Mouse (Mus musculus): ENCODE measurements around the gene Slc41a1.
A peak's percentile ranks its signal among the peaks of the same experiment; 100 is the strongest.

The Slc41a1 gene

GRCm38 (mm10) chr1:131828297-131829126, 1.2 kb downstream of the Slc41a1 start:
- DNase-seq: no peak

- no peak for DNase-seq
Observed at GRCm38 (mm10) chr1:131829279-131829678, 2.0 kb downstream of the Slc41a1 start.

GRCm38 (mm10) chr1:131830561-131830960, 3.3 kb downstream of the Slc41a1 start:
- DNase-seq: no peak

- DNase-seq: no peak
Observed at GRCm38 (mm10) chr1:131830971-131831641, 3.8 kb downstream of the Slc41a1 start.

- no peak for DNase-seq
Observed at GRCm38 (mm10) chr1:131837035-131837434, 9.7 kb downstream of the Slc41a1 start.

DNA sequence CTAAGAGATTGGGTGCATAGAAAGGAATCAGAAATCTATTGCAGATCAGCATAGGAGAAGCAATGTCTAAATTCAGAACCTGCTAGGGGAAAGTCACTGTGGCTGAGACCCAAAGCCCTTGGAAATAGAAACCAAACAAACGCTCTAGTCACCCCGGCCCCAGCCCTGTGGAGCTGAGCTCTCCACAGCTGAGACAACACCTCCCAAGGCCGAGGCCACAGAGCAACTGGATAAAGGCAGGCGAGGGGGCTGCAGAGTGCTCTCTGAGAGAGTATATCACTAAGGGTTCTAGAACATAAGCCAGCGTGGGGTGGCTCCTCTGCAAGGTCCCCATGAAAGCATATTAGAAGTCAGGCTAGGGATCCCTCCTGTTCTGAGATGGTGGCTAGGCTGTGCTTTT, 11.2 kb downstream of the Slc41a1 start:
- DNase-seq: no peak

DNA sequence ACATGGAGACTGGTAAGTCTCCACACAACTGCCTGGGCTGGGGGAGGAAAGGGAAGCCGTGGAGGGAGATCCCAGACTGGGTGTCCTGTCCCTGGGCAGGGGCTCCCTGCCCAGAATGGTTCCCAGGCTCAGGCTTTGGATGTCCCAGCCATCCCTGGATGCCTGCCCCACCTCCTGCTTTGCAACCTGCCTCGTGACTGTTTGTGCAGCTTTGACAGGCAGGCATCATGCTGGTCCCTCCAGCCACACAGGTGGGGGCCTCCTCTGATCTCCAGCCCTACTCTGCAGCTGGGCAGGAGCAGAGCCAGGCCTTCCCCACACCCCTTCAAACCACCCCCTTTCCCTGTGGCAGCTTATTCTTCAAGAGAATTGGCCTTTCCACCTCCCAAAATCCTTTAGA, 12.0 kb downstream of the Slc41a1 start:
- DNase-seq: no peak

DNA sequence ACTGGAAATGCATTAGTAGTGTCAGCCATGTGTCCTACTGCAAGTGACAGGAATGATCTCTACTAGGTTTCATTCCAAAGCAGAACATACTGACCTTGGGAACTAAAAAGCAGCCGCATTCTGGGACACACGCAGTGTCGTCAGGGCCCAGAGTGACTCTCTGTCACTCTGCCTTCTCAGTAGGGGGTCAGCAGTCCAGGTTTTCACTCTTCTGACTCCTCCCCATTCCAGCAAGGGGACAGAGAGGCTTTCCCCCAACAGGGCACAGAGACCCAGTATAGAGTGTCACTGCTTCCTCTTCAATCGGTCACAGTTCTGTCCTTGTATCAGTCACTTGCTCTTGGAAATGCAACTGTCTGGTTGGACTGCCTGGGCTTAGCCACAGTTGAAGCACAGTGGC, 14.9 kb downstream of the Slc41a1 start:
- DNase-seq: no peak

GRCm38 (mm10) chr1:131843758-131844157, 16.5 kb downstream of the Slc41a1 start:
- DNase-seq: no peak

- DNase-seq: no peak
Observed at GRCm38 (mm10) chr1:131844883-131845282, 17.6 kb downstream of the Slc41a1 start.

DNA sequence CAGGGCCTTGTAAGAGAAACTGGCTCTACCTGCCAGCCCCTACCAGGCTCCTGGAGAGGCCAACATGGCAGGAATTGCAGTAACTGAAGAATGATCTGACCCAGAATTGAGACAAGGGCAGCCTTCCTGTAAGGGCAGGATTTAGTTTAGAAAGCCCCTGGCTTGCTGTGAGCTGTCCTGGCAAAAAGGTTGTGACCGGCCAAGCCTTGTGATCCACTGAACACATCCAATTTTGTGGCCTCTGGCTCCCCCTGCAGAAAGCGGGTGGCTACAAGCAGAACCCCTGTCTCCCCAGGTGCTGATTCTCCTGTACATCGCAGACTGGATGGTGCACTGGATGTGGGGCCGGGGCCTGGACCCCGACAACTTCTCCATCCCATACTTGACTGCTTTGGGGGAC, 19.0 kb downstream of the Slc41a1 start:
- DNase-seq: peak; percentile 40 to 65

DNA sequence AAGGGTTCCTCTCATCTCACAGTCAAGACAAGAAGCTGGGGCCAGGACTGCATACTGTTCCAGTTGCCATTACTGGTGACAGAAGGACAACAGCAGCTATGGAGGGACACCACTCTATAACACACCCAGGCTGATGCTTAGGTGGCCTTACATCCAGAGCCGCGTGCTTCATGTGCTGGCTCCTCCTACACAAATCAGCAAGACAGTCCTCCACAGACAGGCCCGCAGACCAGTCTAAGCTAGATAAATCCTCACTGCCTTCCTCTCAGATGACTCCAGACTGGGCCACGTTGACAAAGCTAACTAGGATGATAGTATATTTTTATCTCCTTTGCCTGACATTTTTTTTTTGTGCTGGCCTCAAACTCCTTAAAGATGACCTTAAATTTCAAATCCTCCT, 34.5 kb downstream of the Slc41a1 start:
- DNase-seq: no peak

- no peak for DNase-seq
Observed at GRCm38 (mm10) chr1:131865596-131865995, 38.3 kb downstream of the Slc41a1 start.

DNA sequence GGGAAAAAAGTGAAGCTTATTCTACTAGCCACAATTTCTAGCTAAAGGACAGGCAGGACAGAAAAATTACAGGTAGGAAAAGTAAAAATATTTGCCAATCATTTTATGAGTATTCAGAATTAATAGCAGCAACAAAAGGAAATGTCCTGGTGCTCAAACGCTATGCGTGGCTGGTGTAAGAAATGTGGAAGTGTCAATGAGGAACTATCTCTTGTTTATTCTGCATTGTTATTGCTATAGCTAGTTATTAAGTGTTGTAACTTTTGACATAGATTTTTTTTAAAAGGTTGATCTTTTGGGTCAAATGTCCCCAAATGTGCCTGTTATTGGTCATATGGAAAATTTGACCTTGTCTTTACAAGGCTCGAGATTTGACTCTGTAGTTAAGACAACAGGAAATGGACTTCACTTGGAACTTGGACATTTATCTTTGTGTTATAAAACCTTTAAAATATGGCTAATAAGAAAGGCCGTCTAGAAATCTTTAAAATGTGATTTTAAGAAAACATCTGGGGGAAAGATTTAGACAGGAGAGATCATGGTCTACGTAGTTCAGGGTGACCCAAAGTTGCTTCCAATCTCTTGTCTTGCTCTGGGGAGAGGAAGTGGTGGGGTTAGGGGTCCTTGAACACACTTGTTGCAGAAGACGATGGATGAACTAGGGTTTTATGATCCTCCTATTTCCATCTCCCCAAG, 39.2 kb downstream of the Slc41a1 start:
- DNase-seq: no peak

- DNase-seq: peak; percentile 82 to 88
Observed at GRCm38 (mm10) chr1:131867093-131867945, 40.0 kb downstream of the Slc41a1 start, which contains the start of gene Rab29. Gene Rab29 (plus strand): TSS chr1:131867224.

DNA sequence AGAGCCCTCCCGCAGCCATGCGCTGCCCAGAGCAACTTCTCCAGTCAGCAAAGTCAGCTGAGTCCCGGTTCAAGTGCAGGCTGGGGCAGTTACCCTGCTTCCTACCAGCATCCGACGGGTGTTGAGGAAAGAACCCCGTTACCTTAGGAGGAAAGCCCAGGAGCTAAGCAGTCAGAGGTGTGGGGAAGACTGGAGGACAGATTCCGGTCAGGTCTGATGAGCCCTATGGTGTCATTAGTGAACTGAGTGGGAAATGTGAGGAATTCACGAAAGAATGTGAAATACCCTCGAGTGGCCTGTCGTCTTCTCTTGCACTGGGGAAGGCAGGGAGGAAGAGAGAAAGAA, 40.6 kb downstream of the Slc41a1 start:
- no peak for DNase-seq

GRCm38 (mm10) chr1:131869561-131869960, 42.3 kb downstream of the Slc41a1 start:
- DNase-seq: no peak

DNA sequence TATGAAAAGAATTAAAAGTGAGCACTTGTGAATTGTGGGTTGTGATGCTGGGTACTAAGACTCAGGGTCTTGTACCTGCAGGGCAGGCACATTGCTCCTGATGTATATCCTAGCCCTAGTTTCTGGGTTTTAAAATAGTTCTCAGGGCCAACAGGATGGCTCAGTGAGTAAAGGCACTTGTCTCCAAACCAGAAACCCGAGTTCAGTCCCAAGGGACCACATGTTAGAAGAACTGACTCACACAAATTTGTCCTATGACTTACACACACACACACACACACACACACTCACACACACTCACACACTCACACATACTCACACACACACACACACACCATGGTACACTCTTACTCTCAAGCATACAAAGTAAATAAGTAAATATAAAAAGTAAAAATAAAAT, 45.6 kb downstream of the Slc41a1 start:
- DNase-seq: no peak

DNA sequence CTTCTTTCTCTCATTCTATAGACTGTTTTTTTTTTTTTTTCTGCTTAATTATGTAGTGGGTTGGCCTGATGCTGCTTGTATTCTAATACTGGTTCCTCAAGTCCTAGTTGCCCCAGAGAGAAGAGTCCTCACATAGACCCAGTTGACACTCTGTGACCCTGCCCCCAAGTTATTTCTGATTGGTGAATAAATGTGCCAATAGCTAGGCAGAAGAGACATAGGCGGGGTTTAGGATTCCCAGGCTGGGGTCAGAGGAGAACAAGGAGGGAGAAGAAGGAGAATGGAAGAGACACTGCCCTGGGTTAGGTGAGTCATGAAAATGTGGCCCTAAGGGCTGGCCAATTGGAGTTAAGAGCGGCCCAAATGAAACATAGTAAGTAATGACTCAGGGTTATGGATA, 52.5 kb downstream of the Slc41a1 start:
- DNase-seq: no peak

GRCm38 (mm10) chr1:131882787-131883186, 55.5 kb downstream of the Slc41a1 start:
- DNase-seq: peak in 1 of 2 experiments; percentile 40

GRCm38 (mm10) chr1:131886173-131886572, 58.9 kb downstream of the Slc41a1 start:
- DNase-seq: no peak

- no peak for DNase-seq
Observed at GRCm38 (mm10) chr1:131886641-131887040, 59.3 kb downstream of the Slc41a1 start.

Data from spleen, adult 18-20 months (tissue).